ENCODE assay signal across 25 mouse cellular contexts in the genomic region with DNA sequence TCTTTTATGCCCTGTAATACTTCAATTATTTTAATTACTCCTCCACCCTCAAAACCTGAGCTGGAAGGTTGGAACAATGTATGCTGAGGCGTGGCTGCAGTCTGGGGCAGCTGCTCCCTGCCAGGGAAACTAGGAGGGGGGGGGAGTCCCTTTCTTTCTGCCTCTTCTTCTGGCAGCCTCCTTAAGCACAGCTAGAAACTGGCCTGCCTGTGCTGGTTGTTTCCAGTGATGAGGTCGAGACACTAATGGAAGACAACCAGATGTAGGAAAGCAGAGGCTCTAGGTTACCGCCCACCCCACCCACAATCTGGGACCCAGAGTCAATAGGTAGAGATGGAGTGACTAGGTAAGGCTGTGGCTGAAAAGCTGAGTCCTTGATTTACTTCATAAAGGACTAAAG. TPM values are rescaled to one million over a fixed set of nuclear protein-coding genes. Genes with fewer than 3 reads are reported as not detected.
A peak's percentile ranks its signal among the peaks of the same experiment; 100 is the strongest.
DNase-seq lines count a peak whose midpoint lies in the region; ATAC-seq and TF ChIP-seq lines count a peak whose summit lies in the region.
"Had no signal": no experiment of that assay in that cellular context is flagged by ENCODE, and none has a peak within 500 bp of the region (broad histone marks: within the 10 kb centered on the region; RNA-seq: fewer than 3 reads in every experiment).

No protein-coding gene starts in this region.

- H3K27me3 ChIP-seq in CH12.LX (replicated peaks) = peaks cover 10% of the 10 kb centered on the region
- no peaks in the 10 kb centered on the region for H3K27me3 ChIP-seq in intestine, embryonic 16.5 days (replicated peaks; ENCODE audit: control insufficient read depth, insufficient read depth, low read length)
- 0 out of 2 replicates have a peak, but pooled peaks cover 3% of the 10 kb centered on the region for H3K27me3 ChIP-seq in forebrain, embryonic 16.5 days (replicated peaks; ENCODE audit: control insufficient read depth, insufficient read depth, low read length)

- H3K79me2 ChIP-seq in CH12.LX (replicated peaks; ENCODE audit: control insufficient read depth, extremely low read depth, insufficient read depth, poor library complexity, severe bottlenecking) = no peaks in the 10 kb centered on the region

- TF ChIP-seq RAD21 in CH12.LX (IDR thresholded peaks at IDR 0.05; ENCODE audit: low read depth, low read length) = no peak

- H3K4me3 ChIP-seq in CH12.LX (replicated peaks in 1 of 3; ENCODE audit: low read depth in 2 of 3, low read length in 2 of 3, poor library complexity in 1 of 3) = no peak overlapping the region
- no peak overlapping the region for H3K4me3 ChIP-seq in intestine, embryonic 16.5 days (ENCODE audit: low read length)
- H3K4me3 ChIP-seq in forebrain, embryonic 16.5 days (replicated peaks; ENCODE audit: low read length) = no peak overlapping the region
- H3K4me3 ChIP-seq: embryonic facial prominence, embryonic 12.5 days; gastrocnemius, adult 2 months; heart, embryonic 12.5 days; hindbrain, embryonic 13.5 days; midbrain, embryonic 13.5 days; neural tube, embryonic 13.5 days had no signal

- peak; percentile 44 for DNase-seq in CH12.LX (ENCODE audit: extremely low read depth)
- DNase-seq in ES-CJ7 (ENCODE audit: low read depth, low spot score) = peak; percentile 99
- DNase-seq in thymus, adult 18-20 months = no peak
- DNase-seq in urinary bladder, postnatal 25 days (ENCODE audit: low spot score) = no peak
- DNase-seq: adrenal gland, postnatal 36 days; cerebellum, adult 8-10 months; gastrocnemius, adult 2 months; kidney, postnatal 25 days; left cerebral cortex, postnatal 4 days; lung, adult 18-20 months; lung, postnatal 14 days; spleen, adult 18-20 months had no signal

- dilution Hi-C loops in CH12.LX (cut with MboI; ENCODE audit: extremely low pct_ligation_motif_present, extremely low pct_unique_long_range_greater_than_20kb, low sequenced_read_pairs) = no loop called here

- peaks cover 40 to 61% of the 10 kb centered on the region in 2 experiments for H3K4me1 ChIP-seq in CH12.LX (ENCODE audit: control insufficient read depth in 1 of 2, insufficient read depth in 2 of 2)
- peaks cover 9% of the 10 kb centered on the region for H3K4me1 ChIP-seq in intestine, embryonic 16.5 days (ENCODE audit: control insufficient read depth, insufficient read depth, low read length)
- no peaks in the 10 kb centered on the region for H3K4me1 ChIP-seq in forebrain, embryonic 16.5 days (replicated peaks; ENCODE audit: control insufficient read depth, insufficient read depth, low read length)

- no peaks in the 10 kb centered on the region for H3K36me3 ChIP-seq in CH12.LX (replicated peaks in 1 of 2; ENCODE audit: control insufficient read depth in 1 of 2, insufficient read depth in 1 of 2, low read length in 1 of 2)
- no peaks in the 10 kb centered on the region for H3K36me3 ChIP-seq in intestine, embryonic 16.5 days (ENCODE audit: control insufficient read depth, insufficient read depth, low read length)
- no peaks in the 10 kb centered on the region for H3K36me3 ChIP-seq in forebrain, embryonic 16.5 days (ENCODE audit: control insufficient read depth, insufficient read depth)
- H3K36me3 ChIP-seq: embryonic facial prominence, embryonic 12.5 days; heart, embryonic 12.5 days; hindbrain, embryonic 13.5 days; midbrain, embryonic 13.5 days; neural tube, embryonic 13.5 days had no signal

- 51% methylated on average over 3 of the region's 3 CpGs for WGBS in intestine, embryonic 16.5 days
- 26% methylated on average over 3 of the region's 3 CpGs for WGBS in forebrain, embryonic 16.5 days

- H3K9me3 ChIP-seq in CH12.LX (replicated peaks; ENCODE audit: low read length) = no peaks in the 10 kb centered on the region
- H3K9me3 ChIP-seq in intestine, embryonic 16.5 days (ENCODE audit: control insufficient read depth, low read length) = no peaks in the 10 kb centered on the region
- H3K9me3 ChIP-seq in forebrain, embryonic 16.5 days (ENCODE audit: control insufficient read depth, low read length) = no peaks in the 10 kb centered on the region
- H3K9me3 ChIP-seq: embryonic facial prominence, embryonic 12.5 days; heart, embryonic 12.5 days; hindbrain, embryonic 13.5 days; midbrain, embryonic 13.5 days; neural tube, embryonic 13.5 days had no signal

- TF ChIP-seq EP300 in CH12.LX (IDR thresholded peaks at IDR 0.05; ENCODE audit: low read length) = no peak

- peak overlapping the region; percentile 45 for H3K4me2 ChIP-seq in CH12.LX (ENCODE audit: insufficient read depth, low read depth, poor library complexity, severe bottlenecking)
- H3K4me2 ChIP-seq in intestine, embryonic 16.5 days (ENCODE audit: low read depth, low read length) = no peak overlapping the region
- no peak overlapping the region for H3K4me2 ChIP-seq in forebrain, embryonic 16.5 days (ENCODE audit: low read length)
- H3K4me2 ChIP-seq: embryonic facial prominence, embryonic 12.5 days; heart, embryonic 12.5 days; hindbrain, embryonic 13.5 days; liver, embryonic 11.5 days; midbrain, embryonic 13.5 days; neural tube, embryonic 13.5 days had no signal

- in situ Hi-C loops in CH12.LX (cut with MboI; ENCODE audit: low pct_ligation_motif_present, low pct_unique_long_range_greater_than_20kb, low sequenced_read_pairs) = no loop called here

- 0 out of 2 replicates have a peak overlapping the region, but pooled peaks have one; percentile 2 for H3K9ac ChIP-seq in CH12.LX (ENCODE audit: insufficient read depth, low read depth)
- no peak overlapping the region for H3K9ac ChIP-seq in intestine, embryonic 16.5 days (ENCODE audit: low read depth, low read length)
- H3K9ac ChIP-seq in forebrain, embryonic 16.5 days (replicated peaks; ENCODE audit: low read depth, low read length) = no peak overlapping the region
- H3K9ac ChIP-seq: embryonic facial prominence, embryonic 12.5 days; heart, embryonic 12.5 days; hindbrain, embryonic 13.5 days; midbrain, embryonic 13.5 days; neural tube, embryonic 13.5 days had no signal

- no peak for TF ChIP-seq CTCF in CH12.LX (conservative IDR thresholded peaks at IDR 0.05 in 1 of 2, IDR thresholded peaks at IDR 0.05 in 1 of 2; ENCODE audit: low read depth in 2 of 2, low read length in 2 of 2)

- peak overlapping the region; percentile 67 for H3K27ac ChIP-seq in CH12.LX (ENCODE audit: insufficient read depth, low read depth)
- H3K27ac ChIP-seq in intestine, embryonic 16.5 days (ENCODE audit: low read length) = no peak overlapping the region
- H3K27ac ChIP-seq in forebrain, embryonic 16.5 days (ENCODE audit: low read length) = no peak overlapping the region
- H3K27ac ChIP-seq: embryonic facial prominence, embryonic 12.5 days; gastrocnemius, adult 2 months; hindbrain, embryonic 13.5 days; midbrain, embryonic 13.5 days; neural tube, embryonic 13.5 days had no signal

- ATAC-seq in activated CD4-positive, CD25-positive, alpha-beta regulatory T cell, adult 4 months = peak; percentile 43
- ATAC-seq in intestine, embryonic 16.5 days = peak; percentile 50
- no peak for ATAC-seq in forebrain, embryonic 16.5 days
- ATAC-seq: midbrain, embryonic 13.5 days had no signal

- no peak for TF ChIP-seq POLR2A in CH12.LX (IDR thresholded peaks at IDR 0.05; ENCODE audit: low read depth, low read length)

TF ChIP-seq in CH12.LX, 34 proteins besides CTCF, POLR2A, EP300 and RAD21 (continues in another document):
- TF ChIP-seq KAT2A (IDR thresholded peaks at IDR 0.05; ENCODE audit: insufficient replicate concordance, low read length) (no peak), ETS1 (conservative IDR thresholded peaks at IDR 0.05; ENCODE audit: low read depth, low read length) (peak; percentile 24; the same call in 1 of the 2 replicates)

RNA-seq across cellular contexts. Expression of a gene that starts 5.8 kb away (rescaled TPM):
- total RNA-seq in CH12.LX (2012; rRNA removed) = 6.5 and 11.2 TPM in 2 replicates
- total RNA-seq in CH12.LX (2014; rRNA removed) = 0.51 and 0.78 TPM in 2 replicates
- polyA plus RNA-seq in CH12.LX (2012; ENCODE audit: insufficient read length, low read depth) = 1.9 and 2.5 TPM in 2 replicates
- under 1 TPM in 1 of 2 experiments, not detected in 1; 0.13 TPM for polyA plus RNA-seq in activated CD4-positive, CD25-positive, alpha-beta regulatory T cell, adult 4 months (2017; shearing (Covaris generic))
- 0.28 and 0.39 TPM in 2 replicates for polyA plus RNA-seq in intestine, embryonic 16.5 days (2015; fragmentation: Nextera tagmentation; extraction: Ambion mirVana)
- 1.2 and 3.5 TPM in 2 replicates for polyA plus RNA-seq in forebrain, embryonic 16.5 days (2015; fragmentation: Nextera tagmentation; extraction: Ambion mirVana)
- total RNA-seq: granulocyte monocyte progenitor cell, adult 5-6 weeks; megakaryocyte, adult 5-6 weeks had no signal

RNA-seq across cellular contexts. Expression of a gene that starts 20.5 kb away (rescaled TPM):
- total RNA-seq in CH12.LX (2012; rRNA removed) (10.2 and 13.1 TPM in 2 replicates), CH12.LX (2014; rRNA removed) (5.9 and 6.3 TPM in 2 replicates)
- 20.2 and 21.4 TPM in 2 replicates for polyA plus RNA-seq in CH12.LX (2012; ENCODE audit: insufficient read length, low read depth)
- polyA plus RNA-seq in activated CD4-positive, CD25-positive, alpha-beta regulatory T cell, adult 4 months (2017; shearing (Covaris generic)) = 10 to 100 TPM; 30.8 to 41.5 TPM
- polyA plus RNA-seq in intestine, embryonic 16.5 days (2015; fragmentation: Nextera tagmentation; extraction: Ambion mirVana) = 35.7 and 36.6 TPM in 2 replicates
- polyA plus RNA-seq in forebrain, embryonic 16.5 days (2015; fragmentation: Nextera tagmentation; extraction: Ambion mirVana) = 24.3 and 32.6 TPM in 2 replicates

RNA-seq across cellular contexts. Expression of a gene that starts 30.3 kb away (rescaled TPM):
- total RNA-seq in CH12.LX (2012; rRNA removed) (0.80 and 1.2 TPM in 2 replicates), CH12.LX (2014; rRNA removed) (0.36 and 0.46 TPM in 2 replicates)
- 1.0 and 1.2 TPM in 2 replicates for polyA plus RNA-seq in CH12.LX (2012; ENCODE audit: insufficient read length, low read depth)
- polyA plus RNA-seq in activated CD4-positive, CD25-positive, alpha-beta regulatory T cell, adult 4 months (2017; shearing (Covaris generic)) = under 1 TPM in 1 of 2 experiments, not detected in 1; 0.12 TPM
- 0.48 and 0.49 TPM in 2 replicates for polyA plus RNA-seq in intestine, embryonic 16.5 days (2015; fragmentation: Nextera tagmentation; extraction: Ambion mirVana)
- 0.75 and 1.3 TPM in 2 replicates for polyA plus RNA-seq in forebrain, embryonic 16.5 days (2015; fragmentation: Nextera tagmentation; extraction: Ambion mirVana)
- polyA plus RNA-seq: inflammation-experienced regulatory T-cells, adult 6 months had no signal

RNA-seq across cellular contexts. Expression of a gene that starts 32.7 kb away (rescaled TPM):
- total RNA-seq in CH12.LX (2012; rRNA removed) (0.84 and 1.0 TPM in 2 replicates), CH12.LX (2014; rRNA removed) (0.21 and 0.39 TPM in 2 replicates)
- polyA plus RNA-seq in CH12.LX (2012; ENCODE audit: insufficient read length, low read depth) = 1.1 and 1.9 TPM in 2 replicates
- 1 to 10 TPM; 1.1 to 1.4 TPM for polyA plus RNA-seq in activated CD4-positive, CD25-positive, alpha-beta regulatory T cell, adult 4 months (2017; shearing (Covaris generic))
- 5.6 and 6.2 TPM in 2 replicates for polyA plus RNA-seq in intestine, embryonic 16.5 days (2015; fragmentation: Nextera tagmentation; extraction: Ambion mirVana)
- polyA plus RNA-seq in forebrain, embryonic 16.5 days (2015; fragmentation: Nextera tagmentation; extraction: Ambion mirVana) = 4.8 and 6.2 TPM in 2 replicates

RNA-seq across cellular contexts. Expression of a gene that starts 40.4 kb away (rescaled TPM):
- total RNA-seq in CH12.LX (2012; rRNA removed) (0.08 and 0.13 TPM in 2 replicates), CH12.LX (2014; rRNA removed) (not detected in 2 replicates)
- polyA plus RNA-seq in CH12.LX (2012; ENCODE audit: insufficient read length, low read depth) = 0.11 TPM in 1 of 2 replicates, not detected in the other
- polyA plus RNA-seq in activated CD4-positive, CD25-positive, alpha-beta regulatory T cell, adult 4 months (2017; shearing (Covaris generic)) = under 1 TPM in 1 of 2 experiments, not detected in 1; 0.09 TPM
- 0.11 TPM in 1 of 2 replicates, not detected in the other for polyA plus RNA-seq in intestine, embryonic 16.5 days (2015; fragmentation: Nextera tagmentation; extraction: Ambion mirVana)
- 0.10 and 0.13 TPM in 2 replicates for polyA plus RNA-seq in forebrain, embryonic 16.5 days (2015; fragmentation: Nextera tagmentation; extraction: Ambion mirVana)
- total RNA-seq: granulocyte monocyte progenitor cell, adult 5-6 weeks had no signal
- polyA plus RNA-seq: thymus, postnatal 0 days had no signal

Comparison
In these comparisons a context has a peak if more than half of its experiments do, and no peak if none do; other contexts are left out.
1. DNase-seq: peak in CH12.LX (single experiment) and ES-CJ7 (single experiment); none in thymus, adult 18-20 months (0 of 2) and urinary bladder, postnatal 25 days (single experiment).